ENCODE assay signal across 14 mouse cellular contexts in genomic region chr11:3587350-3587749, GRCm38 (mm10). TPM values are rescaled to one million over a fixed set of nuclear protein-coding genes. Genes with fewer than 3 reads are reported as not detected.
DNase-seq lines count a peak whose midpoint lies in the region; ATAC-seq and TF ChIP-seq lines count a peak whose summit lies in the region.
"Had no signal": no experiment of that assay in that cellular context is flagged by ENCODE, and none has a peak within 500 bp of the region (broad histone marks: within the 10 kb centered on the region; RNA-seq: fewer than 3 reads in every experiment).

No protein-coding gene starts in this region.

- 0 out of 2 replicates have a peak, but pooled peaks cover 5% of the 10 kb centered on the region for H3K9me3 ChIP-seq in kidney, embryonic 16.5 days (ENCODE audit: low read length)
- no peaks in the 10 kb centered on the region for H3K9me3 ChIP-seq in limb, embryonic 10.5 days (replicated peaks)
- H3K9me3 ChIP-seq: liver, embryonic 13.5 days had no signal

- no peak for TF ChIP-seq POLR2A in kidney, adult 2 months (IDR thresholded peaks at IDR 0.05; ENCODE audit: low read depth, low read length)

- TF ChIP-seq CTCF in kidney, adult 2 months (conservative IDR thresholded peaks at IDR 0.05; ENCODE audit: insufficient read depth, insufficient read length, low read depth, low read length), result no peak

- H3K9ac ChIP-seq in kidney, embryonic 16.5 days (replicated peaks; ENCODE audit: low read length), result no peak overlapping the region
- H3K9ac ChIP-seq: liver, embryonic 13.5 days had no signal

- 11% methylated on average over 4 of the region's 4 CpGs for WGBS in kidney, adult 2 months
- 27% methylated on average over 4 of the region's 4 CpGs for WGBS in kidney, embryonic 16.5 days
- 34% methylated on average over 4 of the region's 4 CpGs for WGBS in limb, embryonic 10.5 days

- H3K4me2 ChIP-seq in kidney, embryonic 16.5 days (replicated peaks; ENCODE audit: low read depth, low read length), result no peak overlapping the region
- H3K4me2 ChIP-seq: liver, embryonic 13.5 days had no signal

- no peak overlapping the region for H3K4me3 ChIP-seq in kidney, adult 2 months (ENCODE audit: insufficient read depth, low read depth, low read length)
- H3K4me3 ChIP-seq in kidney, embryonic 16.5 days (ENCODE audit: low read length), result no peak overlapping the region
- no peak overlapping the region for H3K4me3 ChIP-seq in limb, embryonic 10.5 days
- H3K4me3 ChIP-seq: embryonic facial prominence, embryonic 10.5 days; forebrain, embryonic 10.5 days; liver, embryonic 13.5 days had no signal

- H3K4me1 ChIP-seq in kidney, adult 2 months (ENCODE audit: control insufficient read depth, insufficient read depth, low read length), result peaks cover 3% of the 10 kb centered on the region; the same call in 1 of the 2 replicates
- peaks cover 3% of the 10 kb centered on the region; the same call in 1 of the 2 replicates for H3K4me1 ChIP-seq in kidney, embryonic 16.5 days (ENCODE audit: insufficient read depth, low read length)
- no peaks in the 10 kb centered on the region for H3K4me1 ChIP-seq in limb, embryonic 10.5 days
- H3K4me1 ChIP-seq: embryonic facial prominence, embryonic 10.5 days; forebrain, embryonic 10.5 days; liver, embryonic 13.5 days had no signal

- intact Hi-C loops in gastrocnemius, postnatal 14 days (cut with DNase I; ENCODE audit: low total_unique reads), result no loop called here

- DNase-seq in kidney, adult 2 months, result peak; percentile 44
- peak; percentile 19 for DNase-seq in lung, postnatal 14 days
- no peak for DNase-seq in lung, postnatal 25 days (ENCODE audit: low spot score)
- DNase-seq in NIH3T3 (ENCODE audit: low read depth), result peak; percentile 68
- no peak for DNase-seq in limb, embryonic 10.5 days (ENCODE audit: low spot score)
- no peak for DNase-seq in gastrocnemius, postnatal 14 days
- DNase-seq: cerebellum, adult 8-10 months; liver, embryonic 13.5 days; thymus, postnatal 25 days had no signal

- no peaks in the 10 kb centered on the region for H3K36me3 ChIP-seq in kidney, adult 2 months (ENCODE audit: control insufficient read depth, insufficient read depth, low read length)
- H3K36me3 ChIP-seq in kidney, embryonic 16.5 days (ENCODE audit: insufficient read depth, low read length), result no peaks in the 10 kb centered on the region
- H3K36me3 ChIP-seq in limb, embryonic 10.5 days, result no peaks in the 10 kb centered on the region
- H3K36me3 ChIP-seq: embryonic facial prominence, embryonic 10.5 days; forebrain, embryonic 10.5 days; liver, embryonic 13.5 days had no signal

- H3K27me3 ChIP-seq in kidney, adult 2 months (replicated peaks; ENCODE audit: control insufficient read depth, insufficient read depth, low read length), result no peaks in the 10 kb centered on the region
- H3K27me3 ChIP-seq in kidney, embryonic 16.5 days (ENCODE audit: insufficient read depth, low read length), result no peaks in the 10 kb centered on the region
- no peaks in the 10 kb centered on the region for H3K27me3 ChIP-seq in limb, embryonic 10.5 days (ENCODE audit: low read depth, poor library complexity, severe bottlenecking)
- H3K27me3 ChIP-seq: liver, embryonic 13.5 days had no signal

- no peak for ATAC-seq in kidney, embryonic 16.5 days (ENCODE audit: low FRiP score, low TSS enrichment)
- 0 out of 2 replicates have a peak, but pooled peaks have one; percentile 9 for ATAC-seq in megakaryocyte progenitor cell, adult 5-6 weeks (replicated peaks; ENCODE audit: poor library complexity)
- ATAC-seq: hindbrain, postnatal 0 days had no signal

- H3K27ac ChIP-seq in kidney, adult 2 months (ENCODE audit: insufficient read depth, low read depth, low read length), result no peak overlapping the region
- no peak overlapping the region for H3K27ac ChIP-seq in kidney, embryonic 16.5 days (ENCODE audit: low read length)
- H3K27ac ChIP-seq in limb, embryonic 10.5 days, result no peak overlapping the region
- H3K27ac ChIP-seq: embryonic facial prominence, embryonic 10.5 days; forebrain, embryonic 10.5 days; hindbrain, postnatal 0 days; liver, embryonic 13.5 days had no signal

RNA-seq across cellular contexts. Expression of gene Smtn, which starts 46.9 kb away (rescaled TPM):
- polyA plus RNA-seq in kidney, adult 2 months (2012; rRNA removed), result 52.3 and 57.2 TPM in 2 replicates
- 110 and 116 TPM in 2 replicates for polyA plus RNA-seq in kidney, embryonic 16.5 days (2015; fragmentation: Nextera tagmentation; extraction: Ambion mirVana)
- total RNA-seq in megakaryocyte progenitor cell, adult 5-6 weeks (2015), result 11.7 and 12.5 TPM in 2 replicates
- total RNA-seq in megakaryocyte progenitor cell, adult 5-6 weeks (2017), result 7.1 and 8.9 TPM in 2 replicates
- polyA plus RNA-seq in limb, embryonic 10.5 days (2016; fragmentation: Nextera tagmentation; extraction: Ambion mirVana), result 43.0 and 52.8 TPM in 2 replicates
- total RNA-seq in gastrocnemius, postnatal 14 days (2021), result 100 to 1,000 TPM in 1 of 2 experiments, 10 to 100 TPM in 1; 96.8 to 123 TPM

Comparison
In these comparisons a context has a peak if more than half of its experiments do, and no peak if none do; other contexts are left out.
1. DNase-seq: peak in kidney, adult 2 months (single experiment), lung, postnatal 14 days (single experiment) and NIH3T3 (single experiment); none in lung, postnatal 25 days (single experiment), limb, embryonic 10.5 days (single experiment) and gastrocnemius, postnatal 14 days (single experiment).